Mouse (Mus musculus) CH12.LX (cell line): ENCODE results near the gene Hacd4. TPM values are rescaled to one million over a fixed set of nuclear protein-coding genes. Genes with fewer than 3 reads are reported as not detected.

Source experiments
- DNase-seq: peaks from one replicate; pipeline ENCODE4 v3.0.0-alpha.2; 2013; ENCODE audit errors: extremely low read depth
- H3K27ac ChIP-seq: 2 replicates; pipeline ENCODE4 v1.5.1; 2012; ENCODE audit warnings: low read depth, mild to moderate bottlenecking, control low read depth, moderate library complexity; ENCODE audit not compliant: insufficient read depth
- H3K27me3 ChIP-seq: replicated peaks from 2 replicates; pipeline ENCODE3; 2012; ENCODE audit warnings: inconsistent platforms
- H3K36me3 ChIP-seq, 2 experiments: replicated peaks in 1 of 2; 2 replicates each; pipeline versions ENCODE3 to v1.6.1; 2012; ENCODE audit warnings: inconsistent platforms in 1 of 2, low read length in 1 of 2, mild to moderate bottlenecking in 1 of 2, mixed read lengths in 1 of 2, moderate library complexity in 1 of 2; ENCODE audit not compliant: control insufficient read depth in 1 of 2, insufficient read depth in 1 of 2
- H3K4me1 ChIP-seq, 2 experiments: 2 replicates each; pipeline ENCODE4 v1.6.1; 2012; ENCODE audit warnings: inconsistent platforms in 1 of 2, moderate library complexity in 1 of 2; ENCODE audit not compliant: insufficient read depth in 2 of 2, control insufficient read depth in 1 of 2
- H3K4me2 ChIP-seq: 2 replicates; pipeline ENCODE4 v1.6.1; 2012; ENCODE audit warnings: low read depth, mild to moderate bottlenecking, control low read depth; ENCODE audit not compliant: poor library complexity, insufficient read depth, severe bottlenecking
- H3K4me3 ChIP-seq, 3 experiments: fragments of 150-350 bp in 1 of 3; sonication (generic) in 1 of 3; replicated peaks in 1 of 3; 2 replicates each; pipeline versions ENCODE3 to v1.5.1; 2011 to 2012; ENCODE audit warnings: low read depth in 2 of 3, low read length in 2 of 3, mild to moderate bottlenecking in 2 of 3, moderate library complexity in 2 of 3, control low read depth in 1 of 3, improper control_type of control experiment in 1 of 3, inconsistent platforms in 1 of 3, mixed read lengths in 1 of 3; ENCODE audit not compliant: poor library complexity in 1 of 3
- H3K79me2 ChIP-seq: replicated peaks from 2 replicates; pipeline ENCODE4 v1.6.1; 2012; ENCODE audit warnings: mild to moderate bottlenecking, moderate library complexity; ENCODE audit not compliant: control insufficient read depth, poor library complexity, insufficient read depth, severe bottlenecking; ENCODE audit errors: extremely low read depth
- H3K9ac ChIP-seq: 2 replicates; pipeline ENCODE4 v1.6.1; 2012; ENCODE audit warnings: low read depth, mild to moderate bottlenecking, control low read depth, moderate library complexity; ENCODE audit not compliant: insufficient read depth
- H3K9me3 ChIP-seq: replicated peaks from 2 replicates; pipeline ENCODE3; 2012; ENCODE audit warnings: low read length, inconsistent platforms, mixed read lengths
- CHD1 ChIP-seq: IDR thresholded peaks from 2 replicates; pipeline ENCODE4 v1.6.1; 2012; ENCODE audit warnings: low read depth, low read length, improper control_type of control experiment, inconsistent platforms
- CHD2 ChIP-seq: IDR thresholded peaks from 2 replicates; pipeline ENCODE4 v1.6.1; 2011; ENCODE audit warnings: low read length, improper control_type of control experiment
- CTCF ChIP-seq, 2 experiments: IDR thresholded peaks in 1 of 2; conservative IDR thresholded peaks in 1 of 2; 2 replicates each; pipeline ENCODE4 v1.5.1; 2011 to 2012; ENCODE audit warnings: low read depth in 2 of 2, low read length in 2 of 2, improper control_type of control experiment in 1 of 2, inconsistent platforms in 1 of 2, mild to moderate bottlenecking in 1 of 2, moderate library complexity in 1 of 2
- E2F4 ChIP-seq: IDR thresholded peaks from 2 replicates; pipeline ENCODE4 v1.6.1; 2011; ENCODE audit warnings: low read depth, low read length, improper control_type of control experiment; ENCODE audit not compliant: insufficient replicate concordance
- ELF1 ChIP-seq: IDR thresholded peaks from 2 replicates; pipeline ENCODE4 v1.6.1; 2014; ENCODE audit warnings: low read depth, mild to moderate bottlenecking, inconsistent platforms, low read length, improper control_type of control experiment
- ETS1 ChIP-seq: conservative IDR thresholded peaks from 2 replicates; pipeline ENCODE4 v1.6.1; 2012; ENCODE audit warnings: low read depth, mild to moderate bottlenecking, inconsistent platforms, low read length, improper control_type of control experiment, moderate library complexity
- GABPA ChIP-seq: IDR thresholded peaks from 2 replicates; pipeline ENCODE4 v1.6.1; 2012; ENCODE audit warnings: low read depth, low read length, improper control_type of control experiment, inconsistent platforms; ENCODE audit not compliant: insufficient replicate concordance
- IRF4 ChIP-seq: IDR thresholded peaks from 2 replicates; pipeline ENCODE4 v1.6.1; 2014; ENCODE audit warnings: low read depth, mild to moderate bottlenecking, inconsistent platforms, low read length, improper control_type of control experiment
- JUN ChIP-seq: IDR thresholded peaks from 2 replicates; pipeline ENCODE4 v1.6.1; 2011; ENCODE audit warnings: low read depth, mild to moderate bottlenecking, low read length, improper control_type of control experiment, moderate library complexity; ENCODE audit not compliant: insufficient read depth
- KAT2A ChIP-seq: IDR thresholded peaks from 2 replicates; pipeline ENCODE4 v1.6.1; 2012; ENCODE audit warnings: low read length, improper control_type of control experiment, inconsistent platforms; ENCODE audit not compliant: insufficient replicate concordance
- MAFK ChIP-seq: IDR thresholded peaks from 2 replicates; pipeline ENCODE4 v1.6.1; 2011; ENCODE audit warnings: low read length, improper control_type of control experiment; ENCODE audit not compliant: insufficient replicate concordance
- MXI1 ChIP-seq: IDR thresholded peaks from 2 replicates; pipeline ENCODE4 v1.6.1; 2011; ENCODE audit warnings: mild to moderate bottlenecking, low read depth, low read length, improper control_type of control experiment
- MYC ChIP-seq: IDR thresholded peaks from 2 replicates; pipeline ENCODE4 v1.6.1; 2011; ENCODE audit warnings: low read depth, mild to moderate bottlenecking, improper control_type of control experiment, low read length
- PAX5 ChIP-seq: IDR thresholded peaks from 2 replicates; pipeline ENCODE4 v1.6.1; 2012; ENCODE audit warnings: low read length, inconsistent platforms, mixed read lengths
- POLR2AphosphoS2 ChIP-seq: IDR thresholded peaks from 2 replicates; pipeline ENCODE4 v1.6.1; 2011; ENCODE audit warnings: low read depth, low read length, improper control_type of control experiment
- TBP ChIP-seq: conservative IDR thresholded peaks from 2 replicates; pipeline ENCODE4 v1.6.1; 2011; ENCODE audit warnings: low read depth, low read length, improper control_type of control experiment
- TCF12 ChIP-seq: IDR thresholded peaks from 2 replicates; pipeline ENCODE4 v1.6.1; 2014; ENCODE audit warnings: low read depth, mild to moderate bottlenecking, inconsistent platforms, low read length, improper control_type of control experiment
- USF2 ChIP-seq: conservative IDR thresholded peaks from 2 replicates; pipeline ENCODE4 v1.6.1; 2011; ENCODE audit warnings: low read depth, low read length, improper control_type of control experiment
- ZC3H11A ChIP-seq: IDR thresholded peaks from 2 replicates; pipeline ENCODE4 v1.6.1; 2012; ENCODE audit warnings: low read depth, mild to moderate bottlenecking, inconsistent platforms, low read length, improper control_type of control experiment
- ZKSCAN1 ChIP-seq: IDR thresholded peaks from 2 replicates; pipeline ENCODE4 v1.6.1; 2012; ENCODE audit warnings: low read depth, inconsistent platforms, low read length, improper control_type of control experiment, borderline replicate concordance
- dilution Hi-C: fragments of 300-500 bp; cut with MboI; formaldehyde crosslinking; loops from 2 replicates; pipeline ENCODE4 v1.14.3; 2020; ENCODE audit warnings: low sequenced_read_pairs; ENCODE audit not compliant: extremely low pct_unique_long_range_greater_than_20kb, extremely low pct_ligation_motif_present
- in situ Hi-C: fragments of 300-500 bp; cut with MboI; formaldehyde crosslinking; loops from 3 replicates; pipeline ENCODE4 v1.14.3; 2019; ENCODE audit warnings: low sequenced_read_pairs, low pct_ligation_motif_present, low pct_unique_long_range_greater_than_20kb, mixed read lengths
- polyA plus RNA-seq: library from polyadenylated mRNA; unstranded; fragments of >175 nt; gene quantifications from 2 replicates; pipeline ENCODE4 v1.2.1, GENCODE M21; 2012; ENCODE audit warnings: low read depth; ENCODE audit not compliant: insufficient read length
- total RNA-seq, 2 experiments: library from RNA; depleted of rRNA; stranded (reverse); fragments of 300-350 nt in 1 of 2; fragments of >200 nt in 1 of 2; gene quantifications; 2 replicates each; pipeline ENCODE4 v1.2.3; 2012 to 2014

Hacd4 gene
- total and polyA plus RNA-seq, 3 experiments = 0.17 TPM; not detected in 2

GRCm38 (mm10) chr4:88450087-88450765 lies 11.5 kb upstream of the Hacd4 start:
- H3K27me3 ChIP-seq = no peaks in the 10 kb centered on the region
- TF ChIP-seq POLR2AphosphoS2 (no peak), ETS1 (no peak), KAT2A (no peak), IRF4 (no peak), CHD2 (no peak), USF2 (no peak), TCF12 (no peak), E2F4 (no peak), MAFK (no peak)
- H3K4me3 ChIP-seq = no peak overlapping the region
- dilution Hi-C loops (no loop called here), in situ Hi-C loops (no loop called here)
- no peaks in the 10 kb centered on the region for H3K9me3 ChIP-seq
- no peak overlapping the region for H3K9ac ChIP-seq
- H3K79me2 ChIP-seq = no peaks in the 10 kb centered on the region
- H3K36me3 ChIP-seq = no peaks in the 10 kb centered on the region
- peaks cover 0 to 19% of the 10 kb centered on the region in 2 experiments; a peak in 2 of 4 replicates for H3K4me1 ChIP-seq
- no peak overlapping the region for H3K4me2 ChIP-seq
- DNase-seq = peak; percentile 52
- no peak overlapping the region for H3K27ac ChIP-seq

- in situ Hi-C loops (no loop called here), dilution Hi-C loops (no loop called here)
- no peak overlapping the region for H3K4me2 ChIP-seq
- peaks cover 0 to 19% of the 10 kb centered on the region in 2 experiments; a peak in 2 of 4 replicates for H3K4me1 ChIP-seq
- no peaks in the 10 kb centered on the region for H3K36me3 ChIP-seq
- no peaks in the 10 kb centered on the region for H3K27me3 ChIP-seq
- no peak overlapping the region for H3K4me3 ChIP-seq
- no peak for TF ChIP-seq CTCF (conservative IDR thresholded peaks at IDR 0.05 in 1 of 2, IDR thresholded peaks at IDR 0.05 in 1 of 2; ENCODE audit: low read depth in 2 of 2, low read length in 2 of 2)
- no peak for TF ChIP-seq PAX5
- no peak for TF ChIP-seq TBP
- TF ChIP-seq MYC = no peak
- H3K9ac ChIP-seq = no peak overlapping the region
- H3K79me2 ChIP-seq = no peaks in the 10 kb centered on the region
- no peak overlapping the region for H3K27ac ChIP-seq
- DNase-seq = no peak
- no peaks in the 10 kb centered on the region for H3K9me3 ChIP-seq
Observed at GRCm38 (mm10) chr4:88448976-88449375, 10.2 kb upstream of the Hacd4 start.

- no peak overlapping the region for H3K27ac ChIP-seq
- H3K4me2 ChIP-seq = no peak overlapping the region
- H3K27me3 ChIP-seq = no peaks in the 10 kb centered on the region
- no peak overlapping the region for H3K9ac ChIP-seq
- no peaks in the 10 kb centered on the region for H3K79me2 ChIP-seq
- peaks cover 3 to 19% of the 10 kb centered on the region in 2 experiments; a peak in 2 of 4 replicates for H3K4me1 ChIP-seq
- H3K9me3 ChIP-seq = no peaks in the 10 kb centered on the region
- in situ Hi-C loops = no loop called here
- TF ChIP-seq ZC3H11A = no peak
- no peak for TF ChIP-seq ZKSCAN1
- no peak for TF ChIP-seq GABPA
- TF ChIP-seq JUN = no peak
- TF ChIP-seq MXI1 = no peak
- no peak for TF ChIP-seq ELF1
- TF ChIP-seq CHD1 = no peak
- no peak for TF ChIP-seq TCF12
- no peak for DNase-seq
- dilution Hi-C loops = no loop called here
- H3K36me3 ChIP-seq = no peaks in the 10 kb centered on the region
- no peak overlapping the region for H3K4me3 ChIP-seq
Observed at GRCm38 (mm10) chr4:88440814-88441213, 2.1 kb upstream of the Hacd4 start.
